Mouse (Mus musculus) heart, adult 11 months (tissue): ENCODE measurements at regions not wholly inside any gene's neighbourhood (a gene's known extent, or its start where the extent isn't known, plus 50 kb on each side); places are given as distances from the start of the nearest gene placed in this dataset.

Experiments used
- DNase-seq: peaks from one replicate; pipeline ENCODE4 v3.0.0; 2022

GRCm38 (mm10) chr12:14415543-14416181 is 263.8 kb upstream of the Fam84a start:
- DNase-seq = no peak

GRCm38 (mm10) chr12:14411102-14411501 is 259.2 kb upstream of the Fam84a start:
- no peak for DNase-seq

DNA sequence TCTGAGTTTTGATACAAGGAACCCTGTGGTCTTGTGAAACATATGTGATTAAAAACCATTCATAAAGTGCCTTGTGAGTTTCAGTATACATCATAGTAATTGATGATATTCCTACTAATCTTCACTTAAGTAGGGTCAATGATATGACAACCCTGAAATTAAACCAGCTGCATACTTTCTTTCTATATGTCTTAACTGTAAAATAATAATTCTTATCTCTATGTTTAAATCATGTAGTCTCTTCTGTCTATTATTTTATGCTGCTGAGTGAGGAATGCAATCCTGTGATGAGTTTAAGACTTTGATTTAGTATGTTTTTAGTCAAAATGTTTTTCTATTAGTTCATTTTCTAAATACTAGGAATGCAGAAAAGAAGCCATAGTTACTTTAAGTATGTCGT is 253.9 kb upstream of the Fam84a start:
- no peak for DNase-seq

DNA sequence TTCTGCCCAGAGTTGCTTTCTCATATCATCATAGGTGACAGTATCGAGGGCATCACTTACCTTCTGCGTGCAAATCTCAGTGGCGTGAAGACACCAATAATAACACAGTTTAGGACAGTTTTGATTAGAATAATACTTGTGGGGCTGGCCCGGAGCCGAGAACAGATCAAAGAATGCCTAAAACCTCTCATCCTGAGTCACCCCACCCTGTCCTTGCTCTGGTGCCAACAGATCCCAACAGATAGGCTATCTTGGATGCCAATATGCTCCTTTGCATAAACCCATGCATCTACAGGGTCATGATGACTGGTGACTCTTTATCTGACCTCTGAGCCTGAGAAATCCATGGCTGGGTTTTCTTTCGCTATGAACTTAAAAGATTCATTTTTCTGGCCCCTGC is 224.4 kb upstream of the Fam84a start:
- no peak for DNase-seq

DNA sequence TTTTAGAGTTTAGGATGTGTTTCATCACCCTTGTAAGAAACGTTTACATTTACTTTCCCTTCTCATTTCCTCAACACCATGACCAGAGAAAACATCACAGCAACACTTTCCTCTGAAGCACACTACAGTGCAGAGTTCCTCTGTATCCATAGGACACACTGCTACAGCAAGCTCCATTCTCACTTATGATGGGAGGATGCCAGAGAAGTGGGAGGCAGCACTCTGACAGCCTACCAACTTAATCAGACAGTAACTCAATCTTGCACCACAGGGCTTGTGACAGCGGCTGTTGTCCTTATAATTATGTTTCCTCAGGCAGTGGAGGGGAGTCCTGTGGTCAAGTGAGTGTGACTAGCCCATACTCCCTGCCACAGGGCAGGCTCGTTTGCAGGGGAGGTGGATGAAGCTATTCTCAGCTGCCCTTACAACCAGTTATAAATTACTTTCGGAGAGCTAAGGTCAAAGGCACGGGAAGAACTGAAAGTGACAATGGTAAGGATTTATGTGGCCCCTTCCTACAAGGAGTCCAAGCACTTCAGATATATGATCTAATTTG is 186.5 kb upstream of the Fam84a start:
- DNase-seq = peak; percentile 62

- DNase-seq = no peak
These were observed 186.0 kb upstream of the Fam84a start for GRCm38 (mm10) chr12:14337813-14338212.

DNA sequence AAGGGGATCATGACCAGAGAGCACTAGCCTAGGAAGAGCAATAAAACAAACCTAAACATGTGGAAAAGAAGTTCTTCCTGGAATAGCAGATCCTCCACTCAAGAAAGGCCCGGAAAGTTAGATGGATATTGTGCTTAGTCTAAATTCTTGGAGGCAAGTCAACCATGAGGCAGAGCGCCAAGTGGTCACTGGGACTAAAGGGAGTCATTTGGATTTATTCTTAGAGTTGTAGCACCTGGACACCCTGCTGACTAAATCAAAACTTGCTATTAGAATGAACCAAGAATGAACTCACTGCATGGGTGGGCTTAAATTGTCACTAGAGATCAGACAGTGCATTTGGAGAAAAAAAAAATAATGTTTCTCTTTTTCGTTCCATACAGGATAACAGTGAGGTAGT is 166.8 kb upstream of the Fam84a start:
- no peak for DNase-seq

- no peak for DNase-seq
These were observed 164.5 kb upstream of the Fam84a start for GRCm38 (mm10) chr12:14316392-14316791.

- no peak for DNase-seq
These were observed 163.9 kb upstream of the Fam84a start for GRCm38 (mm10) chr12:14315780-14316179.

- DNase-seq = no peak
These were observed 150.6 kb upstream of the Fam84a start for GRCm38 (mm10) chr12:14302366-14302930.

GRCm38 (mm10) chr12:14301676-14302365 is 150.0 kb upstream of the Fam84a start:
- no peak for DNase-seq

GRCm38 (mm10) chr12:14292083-14292482 is 140.2 kb upstream of the Fam84a start:
- DNase-seq = no peak

DNA sequence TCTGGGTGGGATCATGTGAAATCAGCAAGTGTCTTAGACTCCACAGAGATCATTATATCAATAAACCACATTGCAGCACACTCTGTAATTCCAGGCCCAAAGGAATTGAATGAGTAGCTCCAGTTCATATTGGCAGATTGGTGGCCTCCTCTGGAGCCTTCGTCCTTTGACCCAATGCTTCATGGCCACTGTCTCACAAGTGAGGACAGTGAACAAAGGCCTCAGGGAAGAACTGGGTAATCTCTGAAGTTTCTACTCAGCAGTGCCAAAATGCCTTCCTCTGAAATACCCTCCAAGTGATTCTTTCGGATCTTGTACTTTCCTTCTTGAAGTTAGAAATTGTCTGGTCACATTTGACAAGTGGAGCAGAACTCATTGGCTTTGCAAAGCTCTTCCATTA is 135.8 kb upstream of the Fam84a start:
- DNase-seq = no peak

DNA sequence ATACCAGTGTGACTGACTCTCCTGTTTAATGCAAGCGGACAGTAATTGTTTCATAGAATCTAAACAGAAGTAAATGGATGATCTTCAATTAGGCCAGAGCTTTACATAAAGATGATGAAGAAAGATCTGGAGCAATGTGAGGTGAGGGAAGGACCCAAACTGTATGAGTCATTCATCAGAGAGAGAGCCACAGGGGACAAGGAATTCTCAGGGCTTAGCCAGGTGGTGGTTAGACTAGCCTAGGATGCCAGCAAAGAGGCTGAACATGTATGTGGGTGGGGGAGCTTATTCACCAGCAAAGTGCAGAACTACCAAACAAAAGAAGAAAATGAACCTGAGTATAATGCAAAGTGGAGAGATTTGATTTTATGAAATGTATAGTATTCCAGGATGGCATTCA is 134.8 kb upstream of the Fam84a start:
- DNase-seq = no peak

- DNase-seq = no peak
These were observed 134.1 kb upstream of the Fam84a start for GRCm38 (mm10) chr12:14285870-14286535.

GRCm38 (mm10) chr12:14283106-14283692 is 131.3 kb upstream of the Fam84a start:
- no peak for DNase-seq

GRCm38 (mm10) chr12:14275265-14275664 is 123.4 kb upstream of the Fam84a start:
- no peak for DNase-seq

GRCm38 (mm10) chr12:14274796-14275195 is 122.9 kb upstream of the Fam84a start:
- DNase-seq = no peak

GRCm38 (mm10) chr12:14271216-14271615 is 119.4 kb upstream of the Fam84a start:
- no peak for DNase-seq

DNA sequence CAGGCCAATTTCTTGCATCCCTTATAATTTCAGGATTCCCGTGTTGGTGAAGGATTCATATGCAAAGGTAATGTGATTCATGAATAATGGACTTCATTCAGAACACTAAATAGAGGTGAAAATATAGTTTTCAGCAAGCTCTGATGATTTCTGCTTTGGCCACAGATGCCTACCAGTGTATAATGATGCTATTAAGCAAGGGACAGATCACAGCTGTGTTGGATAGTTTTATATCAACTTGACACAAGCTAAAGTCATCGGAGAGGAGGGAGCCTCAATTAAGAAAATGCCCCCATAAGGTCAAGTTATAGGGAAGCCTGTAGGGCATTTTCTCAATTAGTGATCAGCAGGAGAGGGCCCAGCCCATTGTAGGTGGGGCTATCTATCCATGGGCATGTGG is 109.2 kb upstream of the Fam84a start:
- DNase-seq = no peak

DNA sequence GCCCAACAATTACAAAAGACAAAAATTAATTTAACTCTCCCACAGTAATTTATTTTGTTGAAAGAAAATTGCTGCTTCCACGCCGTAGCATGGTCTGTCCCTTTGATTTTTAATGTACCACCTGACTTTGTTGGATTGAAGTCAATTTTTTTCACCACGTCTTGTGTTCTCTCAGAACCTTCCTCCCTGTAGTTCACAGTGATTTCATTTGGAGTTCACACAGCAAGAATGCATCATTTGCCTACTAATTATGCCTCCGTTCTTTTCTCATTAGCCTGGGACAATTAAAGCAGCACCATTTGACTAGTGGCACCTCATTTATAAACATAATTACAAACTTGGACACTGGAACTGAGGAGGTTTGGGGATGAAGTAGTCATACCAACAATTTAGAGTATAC is 108.4 kb upstream of the Fam84a start:
- DNase-seq = no peak

- no peak for DNase-seq
These were observed 101.5 kb upstream of the Fam84a start for GRCm38 (mm10) chr12:14253336-14253735.

DNA sequence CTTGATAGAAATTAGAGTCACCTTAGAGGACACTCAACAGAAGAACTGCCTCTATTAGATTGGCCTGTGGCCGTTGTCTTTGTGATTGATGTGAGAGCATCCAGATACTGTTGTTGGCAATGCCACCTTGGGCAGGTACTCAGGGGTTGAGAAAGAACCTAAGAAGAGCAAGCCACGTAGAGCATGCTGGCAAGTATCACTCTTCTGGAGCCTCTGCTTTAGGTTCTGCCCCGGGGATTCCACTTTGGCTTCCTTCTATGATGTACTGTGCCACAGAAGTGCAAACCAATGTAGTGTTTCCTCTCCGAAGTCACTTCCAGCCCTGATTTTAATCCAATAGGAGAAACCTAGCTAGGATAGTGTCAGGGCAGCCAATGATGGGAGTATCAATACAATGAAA is 98.3 kb upstream of the Fam84a start:
- no peak for DNase-seq
